Mouse (Mus musculus) yolk sac, embryonic 10.5 days (tissue): ENCODE measurements around the gene Pcsk2.

ENCODE experiments used
- DNase-seq: peaks from one replicate; pipeline ENCODE4 v3.0.0-alpha.2; 2017; ENCODE audit warnings: low spot score

The Pcsk2 gene

GRCm38 (mm10) chr2:143732501-143732900 lies 186.5 kb downstream of the Pcsk2 start:
- no peak for DNase-seq

- DNase-seq = no peak
Observed at GRCm38 (mm10) chr2:143735442-143735841, 189.5 kb downstream of the Pcsk2 start.

DNA sequence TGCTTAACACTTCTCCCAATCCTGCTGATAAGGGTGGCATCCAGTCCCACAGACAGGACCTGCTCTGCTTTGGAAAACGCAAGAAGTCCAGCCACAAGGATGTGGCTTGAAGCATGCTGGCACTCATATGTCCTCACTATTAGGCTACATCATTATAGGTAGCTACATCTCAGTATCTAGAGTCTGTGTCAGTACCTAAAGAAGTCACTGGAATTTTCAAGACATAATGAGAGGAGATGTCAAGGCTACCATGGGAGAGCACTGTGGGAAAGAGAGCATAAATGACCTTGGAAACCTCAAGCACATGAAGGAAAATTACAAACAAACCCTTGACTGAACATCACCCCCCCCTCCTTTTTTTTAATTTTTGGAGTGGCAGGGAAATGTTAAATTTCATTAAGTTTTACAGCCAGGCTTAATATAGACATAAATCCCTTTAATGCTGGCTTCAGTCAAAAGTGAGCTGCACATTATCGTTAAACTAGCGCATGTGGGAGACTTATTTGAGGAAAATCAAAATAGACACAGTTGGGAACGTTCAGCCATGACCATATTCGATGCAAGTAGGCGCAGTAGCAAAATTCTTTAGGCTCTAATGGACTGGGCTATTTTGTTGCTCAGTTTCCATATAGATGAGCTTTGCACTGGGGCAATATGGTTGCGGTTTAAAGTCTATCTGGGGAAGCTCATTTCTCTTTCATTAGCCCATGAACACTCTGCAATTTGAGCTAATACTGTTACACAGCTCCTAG lies 193.7 kb downstream of the Pcsk2 start:
- no peak for DNase-seq

- DNase-seq = no peak
Observed at GRCm38 (mm10) chr2:143742436-143742835, 196.5 kb downstream of the Pcsk2 start.

DNA sequence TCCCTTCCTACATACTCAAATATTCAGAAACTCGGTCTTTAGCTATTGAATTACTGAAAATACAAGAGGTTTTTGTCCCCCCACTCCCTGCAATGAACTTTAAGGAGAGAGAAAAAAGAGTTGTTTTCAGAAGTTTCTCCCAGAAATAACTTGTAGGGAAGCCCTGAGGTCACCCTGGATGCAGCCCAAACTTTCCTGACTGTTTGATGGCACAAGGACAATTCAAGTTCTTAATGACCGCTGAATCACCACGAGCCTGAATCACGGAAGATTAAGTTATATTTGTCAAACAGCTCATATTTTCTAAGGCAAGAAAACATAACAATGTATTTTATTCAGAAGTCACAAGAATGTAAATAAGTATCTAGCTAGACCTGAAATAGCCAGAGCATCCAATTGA lies 197.1 kb downstream of the Pcsk2 start:
- DNase-seq = no peak

DNA sequence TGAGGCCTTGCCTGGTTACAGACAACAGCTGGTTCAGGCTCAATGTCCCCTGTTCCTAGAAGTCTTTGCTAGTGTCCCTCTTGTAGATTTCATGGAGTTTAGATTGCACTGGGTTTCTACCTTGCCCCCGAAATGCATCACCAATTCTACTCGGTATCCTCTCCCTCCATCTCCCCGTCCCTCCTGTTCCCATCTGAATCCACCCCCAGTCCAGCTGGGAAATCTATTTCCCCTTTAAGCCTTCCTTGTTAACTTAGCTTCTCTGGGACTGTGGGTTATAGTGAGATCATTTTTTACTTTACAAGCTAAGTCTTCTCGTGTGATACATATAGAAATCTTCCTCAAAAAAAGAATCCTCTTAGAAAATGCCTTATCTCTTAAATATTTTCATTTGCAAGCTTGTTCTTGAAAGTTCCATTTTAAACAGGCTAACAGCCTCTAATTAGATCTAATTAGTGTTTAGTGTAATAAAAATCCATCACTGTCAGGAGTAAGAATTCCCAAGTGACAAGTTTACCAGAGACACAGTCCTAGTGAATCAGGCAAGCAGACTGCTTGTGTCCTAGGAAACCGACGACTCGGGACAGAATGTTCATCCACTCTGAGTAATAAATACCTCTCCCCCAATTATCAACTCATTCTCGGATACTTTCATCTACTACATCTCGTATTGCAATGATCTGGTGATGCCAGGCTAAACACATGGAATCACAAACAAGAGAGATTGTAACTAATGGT lies 206.3 kb downstream of the Pcsk2 start:
- DNase-seq = no peak

GRCm38 (mm10) chr2:143776448-143776847 lies 230.5 kb downstream of the Pcsk2 start:
- DNase-seq = no peak

DNA sequence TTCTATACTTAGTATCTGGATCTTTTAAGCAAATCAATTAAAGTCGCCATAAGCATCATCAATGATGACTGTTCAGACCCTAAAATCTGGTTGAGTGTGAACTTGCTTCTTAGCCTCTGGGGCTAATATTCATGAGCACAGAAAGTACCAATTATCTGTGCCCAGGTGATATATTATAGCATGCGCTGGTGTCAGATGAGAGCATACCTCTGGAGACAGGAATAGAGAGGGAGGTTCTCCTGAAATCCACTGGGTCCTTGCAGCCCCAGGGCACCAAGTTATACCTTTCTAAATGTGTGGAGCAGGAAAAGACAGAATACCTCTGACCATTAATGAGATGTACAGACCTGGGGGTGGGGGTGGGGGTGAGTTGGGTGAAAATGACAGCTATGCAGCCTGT lies 234.4 kb downstream of the Pcsk2 start:
- no peak for DNase-seq

DNA sequence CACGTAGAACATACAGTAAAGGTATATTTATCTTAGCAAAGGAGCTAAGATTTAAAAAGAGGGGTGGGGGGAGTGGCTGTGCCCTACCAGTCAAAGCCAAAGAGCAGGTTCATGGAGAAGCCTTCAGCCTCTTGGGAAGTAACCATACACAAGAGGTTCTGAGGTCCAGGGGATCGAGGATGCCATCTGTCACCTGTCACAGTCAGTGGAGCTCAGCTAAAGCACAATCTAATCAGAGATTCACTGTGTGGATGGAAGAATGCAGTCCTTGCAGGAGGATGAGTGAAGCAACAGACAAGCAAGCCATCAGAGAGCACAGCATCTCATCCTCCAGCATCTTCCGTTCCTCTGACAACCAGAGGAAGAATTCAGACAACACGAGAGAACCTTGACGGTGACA lies 244.0 kb downstream of the Pcsk2 start:
- DNase-seq = no peak

- no peak for DNase-seq
Observed at GRCm38 (mm10) chr2:143795858-143796257, 249.9 kb downstream of the Pcsk2 start.

GRCm38 (mm10) chr2:143796335-143797013 lies 250.5 kb downstream of the Pcsk2 start:
- no peak for DNase-seq

GRCm38 (mm10) chr2:143801097-143801496 lies 255.1 kb downstream of the Pcsk2 start:
- DNase-seq = no peak

DNA sequence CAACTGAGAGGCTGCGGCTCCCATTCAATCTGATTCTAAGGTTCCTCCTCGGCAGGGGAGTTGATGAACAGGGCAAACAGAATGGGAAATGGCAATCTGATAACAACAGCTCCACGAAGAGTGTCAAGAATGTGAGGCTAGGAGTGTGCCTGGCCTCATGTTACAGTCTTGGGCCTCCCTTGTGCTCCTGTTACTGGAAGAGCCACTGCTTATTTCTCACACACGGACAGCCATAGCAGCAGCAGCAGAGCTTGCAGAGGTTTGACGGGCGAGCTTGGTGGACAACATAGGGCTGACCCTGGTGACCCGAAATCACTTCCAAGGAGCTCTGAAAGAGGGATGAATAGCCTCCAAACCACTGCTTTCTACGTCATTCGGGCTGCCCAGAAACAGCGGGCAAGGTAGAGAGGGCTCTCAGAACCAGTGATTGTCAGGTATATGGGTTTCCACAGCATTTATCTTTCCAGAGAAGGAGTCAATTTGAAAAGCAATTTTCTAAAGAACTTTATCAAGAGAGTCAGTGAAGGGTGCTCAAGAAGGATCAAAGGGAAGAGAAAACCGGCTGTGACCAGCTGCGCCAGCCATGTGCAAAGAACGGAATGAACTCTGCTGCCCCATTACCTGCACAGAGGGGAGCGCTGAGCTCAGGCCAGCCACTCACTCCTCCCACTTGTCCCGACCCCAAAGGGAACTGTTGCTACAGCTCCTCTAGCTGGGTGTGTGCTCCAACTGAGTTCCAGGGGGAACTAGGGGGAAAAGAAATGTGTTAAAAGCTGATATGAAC lies 260.4 kb downstream of the Pcsk2 start:
- no peak for DNase-seq

DNA sequence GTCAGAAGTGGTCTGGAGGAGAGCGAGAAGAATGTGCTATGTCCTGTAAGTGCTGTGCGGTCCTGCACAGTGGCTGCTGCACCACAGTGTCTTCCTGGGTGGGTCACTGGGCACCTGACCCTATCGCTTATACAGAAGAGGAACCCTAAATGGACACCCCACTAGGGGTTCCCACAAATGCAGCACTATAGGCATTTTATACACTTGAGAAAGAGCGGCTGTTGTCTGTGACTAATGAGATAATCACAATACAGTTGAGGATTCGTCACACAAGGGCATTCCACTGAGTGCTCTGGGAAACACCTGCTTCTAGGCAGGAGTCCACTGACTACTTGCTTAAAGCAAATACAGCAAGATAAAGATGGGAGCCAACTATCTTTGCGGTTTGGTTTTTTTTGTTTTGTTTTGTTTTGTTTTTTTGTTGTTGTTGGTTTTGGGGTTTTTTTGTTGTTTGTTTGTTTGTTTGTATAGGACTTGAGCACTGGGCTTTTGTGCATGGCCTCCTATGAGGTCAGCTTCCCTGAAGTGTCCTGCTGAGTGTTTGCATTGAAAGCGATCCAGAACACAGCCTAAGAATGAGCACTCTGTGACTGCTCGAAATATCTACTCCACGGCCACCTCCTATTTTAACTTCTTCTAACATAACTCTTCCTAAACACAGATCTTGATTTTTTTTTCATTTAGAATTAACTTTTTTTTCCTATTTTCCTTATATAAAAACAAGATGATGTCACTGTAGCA lies 261.1 kb downstream of the Pcsk2 start:
- no peak for DNase-seq

DNA sequence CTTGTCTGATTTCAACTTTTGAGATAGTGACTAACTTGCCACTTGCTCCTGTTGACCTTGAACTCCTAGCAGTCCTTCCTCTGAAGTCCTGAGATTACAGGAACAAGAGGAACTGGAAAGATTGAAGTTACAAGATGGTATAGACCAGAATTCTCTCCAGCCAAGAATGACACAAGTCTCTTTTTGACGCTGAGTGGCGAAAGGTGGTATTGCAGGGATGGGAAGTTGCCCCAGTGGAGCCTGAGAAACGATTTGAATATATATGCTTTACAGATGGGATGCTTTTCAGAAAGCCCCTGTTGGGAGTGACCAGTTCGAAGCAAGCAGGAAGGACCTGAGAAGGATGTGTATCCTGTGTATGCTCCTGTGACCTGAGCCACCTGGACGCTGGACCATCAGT lies 262.8 kb downstream of the Pcsk2 start:
- no peak for DNase-seq

DNA sequence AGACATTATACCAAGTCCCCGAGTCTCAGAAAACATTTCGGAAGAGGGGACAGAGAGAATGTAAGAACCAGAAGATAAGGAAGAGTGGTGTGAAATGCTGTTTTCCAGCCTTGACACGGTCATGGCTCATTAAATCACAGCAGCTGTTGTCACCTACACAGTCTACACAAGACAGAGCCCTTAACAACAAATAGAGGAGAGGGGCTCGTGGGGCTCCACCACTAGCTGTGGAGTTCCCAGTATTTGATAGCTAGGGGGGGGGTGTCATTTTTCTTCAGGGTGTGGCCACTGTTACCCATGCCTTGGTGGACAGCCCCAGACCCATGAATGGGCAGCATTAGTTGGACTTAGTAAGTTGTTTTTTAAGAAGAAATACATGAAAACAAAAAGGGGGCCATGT lies 266.3 kb downstream of the Pcsk2 start:
- no peak for DNase-seq

GRCm38 (mm10) chr2:143813461-143813860 lies 267.5 kb downstream of the Pcsk2 start:
- DNase-seq = no peak

DNA sequence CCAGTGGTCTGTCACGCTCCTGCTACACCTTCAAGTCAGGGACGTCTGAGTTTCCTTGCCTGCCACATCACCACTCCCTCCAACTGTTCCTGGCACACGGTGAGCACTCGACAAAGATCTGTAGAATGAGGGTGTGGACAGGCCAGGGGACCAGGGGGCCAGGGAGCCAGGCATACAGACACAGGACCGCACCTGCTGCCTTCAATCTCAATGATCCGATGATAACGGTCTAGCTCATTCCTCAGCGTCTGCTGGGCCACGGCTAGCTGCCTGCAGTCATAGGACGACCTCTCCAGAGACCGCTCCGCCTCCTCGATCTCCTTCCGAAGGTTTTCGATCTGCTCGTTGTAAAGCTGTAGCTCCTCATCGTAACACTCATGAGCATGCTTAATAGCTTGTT lies 285.7 kb downstream of the Pcsk2 start:
- no peak for DNase-seq

DNA sequence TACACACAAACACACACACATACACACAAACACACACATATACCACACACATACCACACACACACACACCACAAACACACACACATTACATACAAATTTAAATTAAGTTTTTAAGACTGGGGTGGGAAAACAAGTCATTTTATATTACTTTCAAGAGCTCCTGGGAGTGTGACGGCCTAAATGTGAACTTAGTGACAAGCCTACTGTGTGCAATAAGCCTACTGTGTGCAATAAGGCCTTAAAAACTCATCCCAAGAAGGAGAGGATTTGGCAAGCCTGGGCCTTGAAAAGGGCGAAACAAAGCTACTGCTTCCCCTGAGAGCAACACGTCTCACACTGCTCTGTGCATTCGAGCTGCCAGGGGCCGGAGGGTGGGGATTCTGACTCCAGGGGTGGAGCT lies 286.8 kb downstream of the Pcsk2 start:
- no peak for DNase-seq

DNA sequence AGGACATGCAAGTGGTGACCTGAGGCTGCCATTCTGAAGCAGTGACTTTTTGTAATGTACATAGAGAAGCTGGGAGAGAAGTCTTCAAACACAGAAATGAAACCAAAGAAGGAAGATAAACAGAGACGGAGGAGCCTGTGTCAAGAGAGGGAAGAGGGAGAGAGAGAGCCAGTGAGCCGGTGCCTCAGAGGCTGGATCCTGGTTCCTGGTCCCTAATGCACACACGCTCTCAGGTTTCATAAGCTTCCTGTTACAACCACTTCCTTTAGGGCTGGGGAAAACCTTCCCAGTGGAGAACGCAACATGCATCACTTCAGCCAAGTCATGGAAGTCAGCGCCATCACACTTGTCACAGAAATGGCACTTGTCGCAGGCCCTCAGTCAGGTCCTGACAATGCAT lies 288.1 kb downstream of the Pcsk2 start:
- DNase-seq = no peak

- DNase-seq = no peak
Observed at GRCm38 (mm10) chr2:143835820-143836219, 289.9 kb downstream of the Pcsk2 start.

DNA sequence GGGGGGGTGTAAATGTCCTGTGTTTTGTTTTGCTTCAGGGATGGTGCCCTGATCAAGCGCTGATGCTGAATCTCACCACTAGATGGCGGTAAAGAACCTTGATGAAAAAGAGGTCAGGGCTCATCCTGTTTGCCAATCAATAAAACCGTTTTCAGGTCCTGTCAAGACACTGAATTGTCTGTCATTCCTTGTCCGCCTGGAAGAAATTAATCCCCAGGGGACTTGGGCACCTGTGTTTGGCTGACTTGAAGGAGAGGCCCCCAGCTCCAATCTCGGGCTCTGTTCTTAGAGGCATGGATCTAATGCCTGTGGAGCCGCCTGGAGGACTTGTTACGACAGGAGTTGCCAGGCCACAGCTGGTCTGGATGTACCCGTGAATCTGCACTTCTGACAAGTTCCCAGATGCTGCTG lies 291.3 kb downstream of the Pcsk2 start:
- DNase-seq = peak; percentile 72
